13 mouse cellular contexts compared by ENCODE assay signal in genomic region chr9:101410783-101411531, GRCm38 (mm10).
DNase-seq lines count a peak whose midpoint lies in the region; ATAC-seq and TF ChIP-seq lines count a peak whose summit lies in the region.
"Had no signal": no experiment of that assay in that cellular context is flagged by ENCODE, and none has a peak within 500 bp of the region (broad histone marks: within the 10 kb centered on the region; RNA-seq: fewer than 3 reads in every experiment).

No protein-coding gene starts in this region.

- no peaks in the 10 kb centered on the region for H3K27me3 ChIP-seq in heart, embryonic 10.5 days (ENCODE audit: insufficient read depth, poor library complexity, severe bottlenecking)
- no peaks in the 10 kb centered on the region for H3K27me3 ChIP-seq in embryonic facial prominence, embryonic 15.5 days
- H3K27me3 ChIP-seq in hindbrain, embryonic 16.5 days (replicated peaks; ENCODE audit: control insufficient read depth, insufficient read depth, low read length), result no peaks in the 10 kb centered on the region
- no peaks in the 10 kb centered on the region for H3K27me3 ChIP-seq in midbrain, postnatal 0 days (ENCODE audit: insufficient read depth, low read length)
- H3K27me3 ChIP-seq: liver, embryonic 12.5 days had no signal

- no peak for TF ChIP-seq CTCF in midbrain, postnatal 0 days (IDR thresholded peaks at IDR 0.05)

- no peak overlapping the region for H3K4me3 ChIP-seq in heart, embryonic 10.5 days
- no peak overlapping the region for H3K4me3 ChIP-seq in embryonic facial prominence, embryonic 15.5 days (replicated peaks)
- no peak overlapping the region for H3K4me3 ChIP-seq in hindbrain, embryonic 16.5 days (ENCODE audit: low read length)
- no peak overlapping the region for H3K4me3 ChIP-seq in midbrain, postnatal 0 days (ENCODE audit: low read depth, low read length)
- H3K4me3 ChIP-seq: liver, embryonic 12.5 days had no signal

- H3K36me3 ChIP-seq in heart, embryonic 10.5 days, result no peaks in the 10 kb centered on the region
- no peaks in the 10 kb centered on the region for H3K36me3 ChIP-seq in embryonic facial prominence, embryonic 15.5 days
- no peaks in the 10 kb centered on the region for H3K36me3 ChIP-seq in hindbrain, embryonic 16.5 days (ENCODE audit: control insufficient read depth, insufficient read depth, low read length)
- H3K36me3 ChIP-seq in midbrain, postnatal 0 days (ENCODE audit: insufficient read depth, low read length), result no peaks in the 10 kb centered on the region
- H3K36me3 ChIP-seq: liver, embryonic 12.5 days had no signal

- H3K9ac ChIP-seq in embryonic facial prominence, embryonic 15.5 days, result no peak overlapping the region
- 0 out of 2 replicates have a peak overlapping the region, but pooled peaks have one; percentile 9 for H3K9ac ChIP-seq in hindbrain, embryonic 16.5 days (ENCODE audit: low read depth, low read length)
- H3K9ac ChIP-seq in midbrain, postnatal 0 days (replicated peaks; ENCODE audit: low read length, poor library complexity, severe bottlenecking), result no peak overlapping the region
- H3K9ac ChIP-seq: liver, embryonic 12.5 days had no signal

- peak; percentile 51; the same call in 1 of the 2 replicates for ATAC-seq in embryonic facial prominence, embryonic 15.5 days (ENCODE audit: insufficient number of reproducible peaks, low FRiP score, low TSS enrichment, low read depth)
- ATAC-seq in hindbrain, embryonic 16.5 days, result peak; percentile 62
- no peak for ATAC-seq in midbrain, postnatal 0 days (ENCODE audit: low FRiP score)
- ATAC-seq: liver, embryonic 12.5 days; lung, postnatal 0 days had no signal

- 70% methylated on average over 21 of the region's 21 CpGs for WGBS in heart, embryonic 10.5 days
- WGBS in embryonic facial prominence, embryonic 15.5 days, result 61% methylated on average over 21 of the region's 21 CpGs
- WGBS in hindbrain, embryonic 16.5 days, result 59% methylated on average over 21 of the region's 21 CpGs
- 65% methylated on average over 21 of the region's 21 CpGs for WGBS in midbrain, postnatal 0 days

- H3K4me2 ChIP-seq in embryonic facial prominence, embryonic 15.5 days (replicated peaks), result no peak overlapping the region
- no peak overlapping the region; the same call in 1 of the 2 replicates for H3K4me2 ChIP-seq in hindbrain, embryonic 16.5 days (ENCODE audit: low read length)
- H3K4me2 ChIP-seq in midbrain, postnatal 0 days (ENCODE audit: low read depth, low read length, poor library complexity, severe bottlenecking), result no peak overlapping the region
- H3K4me2 ChIP-seq: liver, embryonic 12.5 days had no signal

- H3K4me1 ChIP-seq in heart, embryonic 10.5 days, result no peaks in the 10 kb centered on the region
- no peaks in the 10 kb centered on the region for H3K4me1 ChIP-seq in embryonic facial prominence, embryonic 15.5 days
- H3K4me1 ChIP-seq in hindbrain, embryonic 16.5 days (ENCODE audit: control insufficient read depth, insufficient read depth, low read depth, low read length), result peaks cover 25% of the 10 kb centered on the region
- H3K4me1 ChIP-seq in midbrain, postnatal 0 days (ENCODE audit: insufficient read depth, low read length), result peaks cover 14% of the 10 kb centered on the region
- H3K4me1 ChIP-seq: liver, embryonic 12.5 days had no signal

- intact Hi-C loops in heart, postnatal 36 days (cut with DNase I), result loop anchor here (10.0 kb wide), 1 partner anchor 264 kb away; no protein-coding TSS in a partner anchor

- peak; percentile 61 for DNase-seq in heart, embryonic 10.5 days (ENCODE audit: low spot score)
- no peak for DNase-seq in heart, postnatal 36 days
- DNase-seq in midbrain, postnatal 0 days (ENCODE audit: low spot score), result peak; percentile 55
- DNase-seq in gastrocnemius, postnatal 10 days, result no peak
- no peak for DNase-seq in cerebellum, postnatal 10 days
- DNase-seq in adrenal gland, postnatal 36 days, result no peak
- DNase-seq: adrenal gland, postnatal 14 days; kidney, adult 2 months; right cerebral cortex, postnatal 25 days had no signal

- H3K9me3 ChIP-seq in heart, embryonic 10.5 days, result no peaks in the 10 kb centered on the region
- no peaks in the 10 kb centered on the region for H3K9me3 ChIP-seq in embryonic facial prominence, embryonic 15.5 days (replicated peaks)
- no peaks in the 10 kb centered on the region for H3K9me3 ChIP-seq in hindbrain, embryonic 16.5 days (ENCODE audit: control insufficient read depth, low read length)
- no peaks in the 10 kb centered on the region for H3K9me3 ChIP-seq in midbrain, postnatal 0 days (ENCODE audit: low read length)
- H3K9me3 ChIP-seq: liver, embryonic 12.5 days had no signal

- no peak overlapping the region for H3K27ac ChIP-seq in heart, embryonic 10.5 days
- H3K27ac ChIP-seq in embryonic facial prominence, embryonic 15.5 days (replicated peaks), result no peak overlapping the region
- H3K27ac ChIP-seq in hindbrain, embryonic 16.5 days (ENCODE audit: low read depth, low read length), result peak overlapping the region; percentile 34; the same call in 1 of the 2 replicates
- no peak overlapping the region; the same call in 1 of the 2 replicates for H3K27ac ChIP-seq in midbrain, postnatal 0 days (ENCODE audit: low read depth, low read length)
- H3K27ac ChIP-seq: liver, embryonic 12.5 days had no signal

Comparison
In these comparisons a context has a peak if more than half of its experiments do, and no peak if none do; other contexts are left out.
1. DNase-seq: peak in heart, embryonic 10.5 days (single experiment) and midbrain, postnatal 0 days (single experiment); none in heart, postnatal 36 days (0 of 2), gastrocnemius, postnatal 10 days (single experiment), cerebellum, postnatal 10 days (0 of 2) and adrenal gland, postnatal 36 days (0 of 2).